Mouse (Mus musculus) thymus, adult 2 months (tissue): ENCODE measurements around the gene Pilra. TPM values are rescaled to one million over a fixed set of nuclear protein-coding genes. Genes with fewer than 3 reads are reported as not detected.

Source experiments
- DNase-seq: peaks from one replicate; pipeline ENCODE4 v3.0.0; 2021
- H3K27ac ChIP-seq: fragments of 200-500 bp; 2 replicates; pipeline ENCODE4 v1.5.1; 2012; ENCODE audit warnings: low read length, control low read depth; ENCODE audit not compliant: control insufficient read depth, insufficient read depth
- H3K27me3 ChIP-seq: fragments of 200-500 bp; 2 replicates; pipeline ENCODE4 v1.6.1; 2012; ENCODE audit warnings: mild to moderate bottlenecking, low read length, moderate library complexity, mixed read lengths; ENCODE audit not compliant: control insufficient read depth, insufficient read depth
- H3K36me3 ChIP-seq: fragments of 200-500 bp; 2 replicates; pipeline ENCODE4 v1.6.1; 2012; ENCODE audit warnings: mild to moderate bottlenecking, low read length, moderate library complexity; ENCODE audit not compliant: control insufficient read depth, insufficient read depth
- H3K4me1 ChIP-seq: fragments of 200-500 bp; replicated peaks from 2 replicates; pipeline ENCODE4 v1.6.1; 2012; ENCODE audit warnings: low read length; ENCODE audit not compliant: control insufficient read depth, insufficient read depth
- H3K4me3 ChIP-seq: fragments of 200-500 bp; 2 replicates; pipeline ENCODE4 v1.5.1; 2012; ENCODE audit warnings: mild to moderate bottlenecking, low read length, control low read depth, moderate library complexity; ENCODE audit not compliant: control insufficient read depth, insufficient read depth
- CTCF ChIP-seq: fragments of 200-500 bp; IDR thresholded peaks from 2 replicates; pipeline ENCODE4 v1.5.1; 2012; ENCODE audit warnings: mild to moderate bottlenecking, control low read depth, low read length, moderate library complexity, borderline replicate concordance; ENCODE audit not compliant: control insufficient read depth, poor library complexity, insufficient read depth; ENCODE audit errors: extremely low read depth
- POLR2A ChIP-seq: fragments of 200-500 bp; IDR thresholded peaks from 2 replicates; pipeline ENCODE4 v1.6.1; 2012; ENCODE audit warnings: mild to moderate bottlenecking, low read length, control low read depth, moderate library complexity; ENCODE audit not compliant: control insufficient read depth, poor library complexity, insufficient read depth; ENCODE audit errors: extremely low read depth
- WGBS: fragments of 180-500 bp; shearing (Covaris S2); methylation state at CpG from one replicate; pipeline ENCODE4 v1.1.7; 2018; 5-methylcytosine and 5-hydroxymethylcytosine counted together
- polyA plus RNA-seq: library from polyadenylated mRNA; depleted of rRNA; stranded (reverse); fragments of >200 nt; gene quantifications from 2 replicates; pipeline ENCODE4 v1.2.3, GENCODE M21; 2012

Gene Pilra
- polyA plus RNA-seq, 1 experiment = 13.5 TPM

DNA sequence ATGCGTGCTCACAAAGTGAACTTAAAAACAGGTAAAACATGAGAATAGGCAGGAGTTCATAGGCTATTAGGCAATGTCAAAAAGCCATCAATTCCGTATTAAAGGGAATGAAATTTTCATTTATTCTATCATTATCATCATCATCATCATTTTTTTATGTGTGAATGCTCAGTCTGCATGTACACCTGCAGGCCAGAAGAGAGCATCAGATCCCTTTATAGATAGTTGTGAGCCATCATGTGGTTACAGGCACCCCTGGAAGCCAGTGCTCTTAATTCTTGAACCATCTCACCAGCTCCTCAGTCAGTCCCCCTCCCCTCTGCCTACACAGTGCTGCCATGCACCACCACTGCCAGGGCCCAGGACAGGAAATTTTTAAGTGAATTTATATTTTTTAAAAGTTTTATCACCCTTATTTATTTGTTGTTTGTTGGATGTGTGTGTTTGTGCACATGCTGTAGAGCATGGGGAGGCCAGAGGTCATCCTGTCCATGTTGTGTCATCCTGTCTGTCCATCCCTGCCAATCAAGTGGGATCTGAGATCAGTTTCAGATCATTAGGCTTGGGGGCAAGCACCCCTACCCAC lies 47.0 kb downstream of the Pilra start:
- H3K27me3 ChIP-seq = no peaks in the 10 kb centered on the region
- peaks cover 20% of the 10 kb centered on the region for H3K4me1 ChIP-seq
- no peak overlapping the region for H3K4me3 ChIP-seq
- WGBS = 89% methylated on average over 2 of the region's 2 CpGs
- no peak for TF ChIP-seq POLR2A
- TF ChIP-seq CTCF = no peak
- H3K27ac ChIP-seq = no peak overlapping the region
- no peak for DNase-seq
- no peaks in the 10 kb centered on the region for H3K36me3 ChIP-seq

- TF ChIP-seq CTCF = no peak
- TF ChIP-seq POLR2A = no peak
- H3K27ac ChIP-seq = no peak overlapping the region
- H3K4me1 ChIP-seq = peaks cover 25% of the 10 kb centered on the region
- peaks cover under 1% of the 10 kb centered on the region; the same call in 1 of the 2 replicates for H3K36me3 ChIP-seq
- H3K27me3 ChIP-seq = no peaks in the 10 kb centered on the region
- 80% methylated on average over 24 of the region's 24 CpGs for WGBS
- peak overlapping the region; percentile 35 for H3K4me3 ChIP-seq
- peak; percentile 36 for DNase-seq
Measured at GRCm38 (mm10) chr5:137788171-137788570, 47.9 kb downstream of the Pilra start.

- peaks cover 25% of the 10 kb centered on the region for H3K4me1 ChIP-seq
- peaks cover 8% of the 10 kb centered on the region for H3K36me3 ChIP-seq
- peak; percentile 95 for DNase-seq
- H3K4me3 ChIP-seq = peak within 1 kb of the TSS; percentile 70
- H3K27me3 ChIP-seq = no peaks in the 10 kb centered on the region
- under 1% methylated on average over 48 of the region's 48 CpGs for WGBS
- H3K27ac ChIP-seq = peak within 1 kb of the TSS; percentile 95
- TF ChIP-seq CTCF (peak; percentile 85), POLR2A (0 out of 2 replicates have a peak, but pooled peaks have one; percentile 33)
Measured at GRCm38 (mm10) chr5:137787151-137787928, 48.7 kb downstream of the Pilra start, which contains the start of the genes Mepce and Zcwpw1. TSS of gene Mepce (minus strand) at chr5:137787655. TSS of gene Zcwpw1 (plus strand) at chr5:137787798.

GRCm38 (mm10) chr5:137786109-137786942 lies 49.8 kb downstream of the Pilra start:
- DNase-seq = peak; percentile 98

GRCm38 (mm10) chr5:137785164-137786031 lies 50.7 kb downstream of the Pilra start:
- Histone ChIP-seq H3K36me3 (peaks cover 15% of the 10 kb centered on the region), H3K4me1 (peaks cover 25% of the 10 kb centered on the region), H3K27ac (peak overlapping the region; percentile 84), H3K4me3 (peak overlapping the region; percentile 64), H3K27me3 (no peaks in the 10 kb centered on the region)
- TF ChIP-seq POLR2A (no peak), CTCF (no peak)
- 3% methylated on average over 59 of the region's 62 CpGs for WGBS
- no peak for DNase-seq

More at GRCm38 (mm10) chr5:137786109-137786942, 49.8 kb downstream of the Pilra start:
- peak overlapping the region; percentile 90 for H3K27ac ChIP-seq
- no peaks in the 10 kb centered on the region for H3K27me3 ChIP-seq
- TF ChIP-seq POLR2A (peak; percentile 91), CTCF (peak; percentile 66; the same call in 1 of the 2 replicates)
- peaks cover 15% of the 10 kb centered on the region for H3K36me3 ChIP-seq
- WGBS = under 1% methylated on average over 79 of the region's 79 CpGs
- peak overlapping the region; percentile 64 for H3K4me3 ChIP-seq
- H3K4me1 ChIP-seq = peaks cover 25% of the 10 kb centered on the region
